Mouse (Mus musculus) testis, adult 2 months (tissue): ENCODE measurements at regions not wholly inside any gene's neighbourhood (a gene's known extent, or its start where the extent isn't known, plus 50 kb on each side); places are given as distances from the start of the nearest gene placed in this dataset.

ENCODE experiments used
- CTCF ChIP-seq: fragments of 200-500 bp; IDR thresholded peaks from 2 replicates; pipeline ENCODE4 v1.5.1; 2012; ENCODE audit warnings: low read depth, mild to moderate bottlenecking, inconsistent platforms, low read length, moderate library complexity; ENCODE audit not compliant: control insufficient read depth, insufficient read depth, insufficient replicate concordance
- POLR2A ChIP-seq: fragments of 200-500 bp; IDR thresholded peaks from 2 replicates; pipeline ENCODE4 v1.6.1; 2012; ENCODE audit warnings: low read depth, mild to moderate bottlenecking, inconsistent platforms, low read length, moderate library complexity; ENCODE audit not compliant: control insufficient read depth

DNA sequence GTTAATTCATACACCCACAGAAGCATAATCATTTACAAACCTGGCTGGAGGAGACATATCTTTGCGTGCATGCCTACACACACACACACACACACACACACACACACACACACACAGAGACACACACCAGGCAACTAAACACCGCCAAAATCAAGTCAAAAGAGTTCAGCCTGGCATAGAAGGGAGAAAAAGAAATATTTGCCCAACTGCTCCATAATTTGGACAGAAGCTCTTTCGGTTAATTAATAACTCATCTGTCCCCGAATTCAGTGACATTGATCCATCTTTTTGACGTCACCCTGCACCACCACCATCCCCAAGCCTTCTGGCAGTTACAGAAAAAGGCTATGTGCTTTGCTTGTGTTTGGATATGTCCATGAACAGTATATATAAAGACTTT lies 444.9 kb downstream of the Tshz3 start:
- no peak for TF ChIP-seq CTCF
- no peak for TF ChIP-seq POLR2A
